ENCODE assay signal across 8 mouse cellular contexts in the genomic region with DNA sequence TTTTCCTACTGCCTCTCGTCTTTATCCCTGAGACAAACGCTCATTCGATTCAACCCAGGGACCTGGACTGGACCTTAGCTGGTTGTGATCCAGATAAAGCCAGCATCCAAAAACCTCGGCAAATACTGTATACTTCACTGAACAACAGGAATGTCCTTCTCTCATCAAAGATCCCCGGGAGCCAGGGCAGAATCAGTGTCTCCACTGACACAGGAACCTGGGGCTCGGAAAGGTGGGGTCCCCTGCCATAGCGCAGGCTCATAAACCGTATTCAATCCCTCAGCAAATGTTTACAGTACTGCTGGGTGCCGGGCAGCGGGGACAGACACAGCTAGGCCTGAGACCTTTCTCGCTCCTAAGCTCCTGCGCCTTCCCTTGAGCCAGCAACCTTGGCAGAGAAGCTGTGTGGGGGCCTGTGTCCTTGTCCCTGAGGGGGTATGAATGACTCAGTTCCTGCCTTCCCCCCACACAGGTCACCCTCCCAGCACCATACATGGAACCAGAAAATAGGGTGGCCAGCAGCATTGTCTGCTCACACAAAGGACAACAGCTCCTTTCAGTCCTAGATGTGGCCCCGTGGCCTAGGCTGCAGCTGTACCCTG. TPM values are rescaled to one million over a fixed set of nuclear protein-coding genes. Genes with fewer than 3 reads are reported as not detected.
DNase-seq lines count a peak whose midpoint lies in the region; ATAC-seq and TF ChIP-seq lines count a peak whose summit lies in the region.

No protein-coding gene starts in this region.

- ATAC-seq in hindbrain, embryonic 12.5 days (ENCODE audit: low FRiP score) = peak; percentile 19; the same call in 1 of the 2 replicates
- ATAC-seq in midbrain, embryonic 14.5 days (ENCODE audit: low FRiP score, low TSS enrichment) = no peak
- no peak for ATAC-seq in megakaryocyte-erythroid progenitor cell, adult 5-6 weeks (replicated peaks; ENCODE audit: low FRiP score, low TSS enrichment, poor library complexity, severe bottlenecking)

- TF ChIP-seq CTCF in layer of hippocampus, adult 2 months (conservative IDR thresholded peaks at IDR 0.05) = no peak

- H3K4me2 ChIP-seq in hindbrain, embryonic 12.5 days (replicated peaks) = no peak overlapping the region
- no peak overlapping the region for H3K4me2 ChIP-seq in midbrain, embryonic 14.5 days (ENCODE audit: low read length)

- H3K9ac ChIP-seq in hindbrain, embryonic 12.5 days = peak overlapping the region; percentile 43
- H3K9ac ChIP-seq in midbrain, embryonic 14.5 days (replicated peaks; ENCODE audit: low read length) = peak overlapping the region; percentile 26; the same call in 1 of the 2 replicates

- no peaks in the 10 kb centered on the region for H3K9me3 ChIP-seq in hindbrain, embryonic 12.5 days (replicated peaks)
- no peaks in the 10 kb centered on the region for H3K9me3 ChIP-seq in midbrain, embryonic 14.5 days (ENCODE audit: control insufficient read depth, low read length)

- peaks cover 20% of the 10 kb centered on the region for H3K36me3 ChIP-seq in hindbrain, embryonic 12.5 days
- H3K36me3 ChIP-seq in midbrain, embryonic 14.5 days (ENCODE audit: control insufficient read depth, insufficient read depth, low read length) = peaks cover 13% of the 10 kb centered on the region; the same call in 1 of the 2 replicates

- WGBS in hindbrain, embryonic 12.5 days = 45% methylated on average over 13 of the region's 13 CpGs
- WGBS in midbrain, embryonic 14.5 days = 30% methylated on average over 13 of the region's 13 CpGs

- no peak overlapping the region for H3K4me3 ChIP-seq in layer of hippocampus, adult 2 months
- no peak overlapping the region for H3K4me3 ChIP-seq in hindbrain, embryonic 12.5 days
- no peak overlapping the region for H3K4me3 ChIP-seq in midbrain, embryonic 14.5 days (replicated peaks; ENCODE audit: low read depth, low read length)

- H3K4me1 ChIP-seq in hindbrain, embryonic 12.5 days = peaks cover 17% of the 10 kb centered on the region
- H3K4me1 ChIP-seq in midbrain, embryonic 14.5 days (ENCODE audit: control insufficient read depth, insufficient read depth, low read length) = peaks cover 12% of the 10 kb centered on the region; the same call in 1 of the 2 replicates

- peak overlapping the region; percentile 84 for H3K27ac ChIP-seq in layer of hippocampus, adult 2 months
- H3K27ac ChIP-seq in hindbrain, embryonic 12.5 days = peak overlapping the region; percentile 52; the same call in 1 of the 2 replicates
- H3K27ac ChIP-seq in midbrain, embryonic 14.5 days (replicated peaks; ENCODE audit: low read depth, low read length) = peak overlapping the region; percentile 37; the same call in 1 of the 2 replicates

- H3K27me3 ChIP-seq in hindbrain, embryonic 12.5 days = no peaks in the 10 kb centered on the region
- no peaks in the 10 kb centered on the region for H3K27me3 ChIP-seq in midbrain, embryonic 14.5 days (ENCODE audit: control insufficient read depth, insufficient read depth, low read length)

- peak; percentile 17 to 21 for DNase-seq in layer of hippocampus, adult 2 months (ENCODE audit: low spot score in 2 of 2)
- DNase-seq in layer of hippocampus, postnatal 14 days (ENCODE audit: low spot score in 2 of 2) = no peak
- DNase-seq in adrenal gland, postnatal 25 days = peak; percentile 65
- peak; percentile 26 for DNase-seq in midbrain, embryonic 14.5 days
- DNase-seq in frontal cortex, postnatal 10 days (ENCODE audit: low spot score in 2 of 2) = no peak
- no peak for DNase-seq in thymus, postnatal 36 days

RNA-seq across cellular contexts. Expression of a gene that starts 23.1 kb away (rescaled TPM):
- total RNA-seq in layer of hippocampus, adult 2 months (2021) = 10 to 100 TPM in 1 of 2 experiments, 1 to 10 TPM in 1; 8.6 to 11.9 TPM
- total RNA-seq in layer of hippocampus, postnatal 14 days (2021) = 10 to 100 TPM; 13.6 to 14.4 TPM
- total RNA-seq in adrenal gland, postnatal 25 days (2021) = 14.7 and 21.3 TPM in 2 replicates
- 30.3 and 37.4 TPM in 2 replicates for polyA plus RNA-seq in hindbrain, embryonic 12.5 days (2016; fragmentation: Nextera tagmentation; extraction: Ambion mirVana)
- 18.8 and 22.0 TPM in 2 replicates for polyA plus RNA-seq in midbrain, embryonic 14.5 days (2014; fragmentation: Nextera tagmentation; extraction: Ambion mirVana)
- 37.3 and 46.2 TPM in 2 replicates for total RNA-seq in megakaryocyte-erythroid progenitor cell, adult 5-6 weeks (2014; fragmentation: Nextera tagmentation)
- total RNA-seq in megakaryocyte-erythroid progenitor cell, adult 5-6 weeks (2017) = 16.3 and 36.1 TPM in 2 replicates

Comparison
In these comparisons a context has a peak if more than half of its experiments do, and no peak if none do; other contexts are left out.
1. DNase-seq: peak in layer of hippocampus, adult 2 months (2 of 2), adrenal gland, postnatal 25 days (single experiment) and midbrain, embryonic 14.5 days (single experiment); none in layer of hippocampus, postnatal 14 days (0 of 2), frontal cortex, postnatal 10 days (0 of 2) and thymus, postnatal 36 days (0 of 2).
2. Peak in every context shown above with its lines, with median percentiles within 50 percentile points of each other: H3K27ac ChIP-seq.